Mouse (Mus musculus): ENCODE results near the gene Chrna10. TPM values are rescaled to one million over a fixed set of nuclear protein-coding genes. Genes with fewer than 3 reads are reported as not detected.

The Chrna10 gene
- not detected in 2 replicates for polyA plus RNA-seq (2015; fragmentation: Nextera tagmentation; extraction: Ambion mirVana)

DNA sequence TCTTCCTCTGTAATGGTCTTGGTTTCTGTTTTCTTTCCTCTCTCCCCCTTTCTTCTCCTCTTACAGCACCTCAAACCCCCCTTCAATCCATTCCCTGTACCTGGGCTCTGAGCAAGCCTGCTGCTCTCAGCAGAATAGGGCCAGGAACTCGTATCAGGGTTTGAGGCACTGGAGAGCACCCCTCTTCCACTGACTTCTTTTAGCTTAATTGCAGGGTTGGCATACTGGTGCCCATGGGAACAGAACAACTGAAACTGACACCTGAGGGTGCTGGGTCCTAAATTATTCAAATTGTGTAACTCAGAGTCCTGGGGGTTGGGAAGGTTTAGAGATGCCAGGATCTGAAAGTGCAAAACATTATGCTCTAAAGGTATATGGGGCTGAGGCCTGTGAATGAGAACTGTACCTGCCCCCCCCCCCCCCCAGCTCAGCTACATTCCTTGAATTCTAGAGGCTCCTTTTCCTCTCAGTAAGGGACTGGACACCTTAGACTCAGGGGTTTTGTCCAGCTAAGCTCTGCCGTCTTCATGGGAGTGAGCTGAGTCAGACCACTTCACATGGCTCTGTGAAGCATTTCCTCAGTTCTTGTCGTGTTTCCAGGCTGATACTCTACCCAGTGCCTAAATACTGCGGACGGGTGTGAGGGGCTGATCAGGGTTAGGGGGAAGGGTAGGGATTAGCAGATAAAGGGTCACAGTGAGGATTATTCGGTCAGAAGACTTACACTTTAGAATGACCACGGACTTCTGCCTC, at the start of gene Chrna10:
Chrna10 (minus strand) TSS at position 250 of the 753 bp plus-strand sequence.
- Histone ChIP-seq H3K9ac (no peak within 1 kb of the TSS), H3K9me3 (no peaks in the 10 kb centered on the region), H3K27ac (no peak within 1 kb of the TSS), H3K4me3 (no peak within 1 kb of the TSS), H3K27me3 (replicated peaks) (no peaks in the 10 kb centered on the region), H3K4me1 (no peaks in the 10 kb centered on the region), H3K4me2 (no peak within 1 kb of the TSS), H3K36me3 (replicated peaks) (peaks cover 33% of the 10 kb centered on the region)
- WGBS, result 43% methylated on average over 7 of the region's 7 CpGs
- ATAC-seq (replicated peaks), result peak; percentile 62; the same call in 1 of the 2 replicates

DNA sequence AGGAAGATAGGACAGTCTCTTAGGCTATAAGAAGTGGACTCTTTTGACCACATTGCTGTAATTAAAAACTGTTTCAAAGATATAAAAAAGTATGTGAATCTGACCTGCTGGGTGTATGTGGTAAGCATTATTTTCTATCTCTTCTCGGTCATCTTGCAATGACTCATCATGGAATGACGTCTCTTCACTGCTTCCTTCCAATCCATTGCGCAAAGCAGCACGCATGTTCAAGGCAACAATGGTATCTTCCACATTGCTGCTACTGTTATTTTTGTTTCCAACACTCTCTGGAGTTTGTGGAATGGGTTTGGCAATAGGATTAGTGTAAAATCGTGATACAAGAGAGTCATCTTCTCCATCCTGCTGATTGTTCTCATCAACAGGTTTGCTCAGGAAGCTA, 37.1 kb upstream of the Chrna10 start:
- H3K4me2 ChIP-seq, result no peak overlapping the region
- no peak overlapping the region for H3K4me3 ChIP-seq
- ATAC-seq (replicated peaks), result no peak
- 93% methylated on average over 5 of the region's 5 CpGs for WGBS
- no peak overlapping the region for H3K9ac ChIP-seq
- H3K27ac ChIP-seq, result no peak overlapping the region
- peaks cover 29% of the 10 kb centered on the region; the same call in 1 of the 2 replicates for H3K36me3 ChIP-seq (replicated peaks)
- H3K4me1 ChIP-seq, result no peaks in the 10 kb centered on the region
- no peaks in the 10 kb centered on the region for H3K27me3 ChIP-seq (replicated peaks)
- H3K9me3 ChIP-seq, result no peaks in the 10 kb centered on the region

DNA sequence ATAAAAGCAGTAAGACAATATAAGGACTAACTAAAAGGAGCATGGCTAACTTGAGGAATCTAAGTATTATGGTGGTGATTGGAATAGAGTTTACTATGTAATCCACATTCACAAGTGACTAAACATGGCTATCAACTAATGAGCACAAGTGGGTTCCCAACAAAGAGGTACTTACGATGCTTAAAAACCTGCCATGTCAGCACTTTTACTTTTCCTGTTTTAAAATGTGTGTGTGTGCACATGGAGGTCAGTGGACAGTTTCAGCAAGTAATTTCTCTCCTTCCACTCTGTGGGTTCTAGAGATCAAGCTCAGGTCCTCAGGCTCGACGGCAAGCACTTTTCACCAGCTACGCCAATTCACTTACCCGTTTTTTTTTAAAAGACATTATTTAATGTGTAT, 21.3 kb upstream of the Chrna10 start:
- H3K9me3 ChIP-seq, result no peaks in the 10 kb centered on the region
- H3K27ac ChIP-seq, result no peak overlapping the region
- H3K36me3 ChIP-seq (replicated peaks), result peaks cover 44% of the 10 kb centered on the region
- H3K27me3 ChIP-seq (replicated peaks), result no peaks in the 10 kb centered on the region
- no peak overlapping the region for H3K4me3 ChIP-seq
- no peaks in the 10 kb centered on the region for H3K4me1 ChIP-seq
- no peak overlapping the region for H3K9ac ChIP-seq
- H3K4me2 ChIP-seq, result no peak overlapping the region
- no peak for ATAC-seq (replicated peaks)
- 96% methylated on average over 5 of the region's 5 CpGs for WGBS

DNA sequence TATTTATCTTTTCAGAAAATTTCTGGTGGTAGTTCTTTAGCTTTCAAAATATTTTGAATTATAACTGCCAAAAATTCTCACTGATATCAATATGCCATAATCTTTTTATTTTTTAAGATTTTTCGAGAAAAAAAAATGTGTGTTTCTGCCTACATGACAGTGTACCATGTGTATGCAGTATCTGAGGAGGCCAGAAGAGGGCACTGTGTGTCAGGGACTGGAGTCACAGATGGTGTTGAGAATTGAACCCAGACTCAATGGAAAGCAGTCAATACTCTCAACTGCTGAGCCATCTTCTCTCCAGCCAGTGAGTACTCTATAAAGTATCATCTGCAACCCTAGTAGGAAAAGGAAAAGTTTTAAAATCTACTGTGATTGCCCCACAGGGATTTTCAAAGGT, 20.8 kb upstream of the Chrna10 start:
- no peak overlapping the region for H3K9ac ChIP-seq
- no peak overlapping the region for H3K4me2 ChIP-seq
- H3K4me3 ChIP-seq, result no peak overlapping the region
- H3K27ac ChIP-seq, result no peak overlapping the region
- H3K36me3 ChIP-seq (replicated peaks), result peaks cover 49% of the 10 kb centered on the region
- H3K4me1 ChIP-seq, result no peaks in the 10 kb centered on the region
- ATAC-seq (replicated peaks), result no peak
- H3K9me3 ChIP-seq, result no peaks in the 10 kb centered on the region
- 96% methylated on average over 1 of the region's 1 CpGs for WGBS
- H3K27me3 ChIP-seq (replicated peaks), result no peaks in the 10 kb centered on the region

DNA sequence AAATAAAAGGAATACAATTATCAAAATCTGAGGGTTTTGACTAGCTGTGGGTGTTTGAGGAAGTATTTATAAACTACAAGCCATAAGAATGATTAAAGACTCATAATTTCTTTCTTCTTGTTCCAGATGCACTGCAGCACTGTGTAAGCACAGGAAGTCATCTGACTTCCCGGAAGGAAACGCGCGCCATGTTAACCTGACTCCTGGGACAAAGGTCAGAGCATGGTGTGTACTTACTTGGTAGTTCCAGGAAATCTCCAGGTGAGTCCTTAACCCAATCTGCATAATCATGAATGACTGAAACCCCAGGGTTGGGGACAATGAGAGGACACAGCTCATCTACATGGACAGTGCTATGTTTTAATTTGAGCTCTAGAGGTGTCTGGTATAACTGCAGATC, 15.8 kb upstream of the Chrna10 start:
- no peak for ATAC-seq (replicated peaks)
- H3K4me1 ChIP-seq, result no peaks in the 10 kb centered on the region
- H3K9ac ChIP-seq, result no peak overlapping the region
- peaks cover 54% of the 10 kb centered on the region for H3K36me3 ChIP-seq (replicated peaks)
- H3K27me3 ChIP-seq (replicated peaks), result no peaks in the 10 kb centered on the region
- no peaks in the 10 kb centered on the region for H3K9me3 ChIP-seq
- 98% methylated on average over 4 of the region's 4 CpGs for whole genome bisulfite sequencing
- no peak overlapping the region for H3K4me3 ChIP-seq
- no peak overlapping the region for H3K4me2 ChIP-seq
- no peak overlapping the region for H3K27ac ChIP-seq

DNA sequence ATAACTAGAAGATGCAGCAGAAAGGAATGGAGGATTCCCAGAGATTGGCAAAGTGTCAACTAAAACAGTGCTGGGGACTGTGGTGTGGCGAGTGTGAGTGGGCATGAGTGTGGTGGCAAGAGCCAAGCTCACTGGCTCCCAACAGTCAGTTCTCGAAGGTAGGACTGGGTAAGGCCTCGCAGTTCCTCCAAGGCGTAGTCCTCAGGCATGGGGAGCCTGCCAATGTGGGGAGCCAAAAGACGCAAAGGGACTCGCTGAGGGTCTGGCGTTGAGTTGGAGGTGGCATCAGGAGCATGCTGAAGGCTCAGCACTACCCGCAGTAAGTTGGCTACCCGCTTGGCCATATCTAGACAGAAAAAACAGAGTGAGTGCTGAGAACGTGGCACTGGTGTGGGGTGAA, 3.7 kb upstream of the Chrna10 start:
- ATAC-seq (replicated peaks), result no peak
- H3K9me3 ChIP-seq, result no peaks in the 10 kb centered on the region
- H3K36me3 ChIP-seq (replicated peaks), result peaks cover 61% of the 10 kb centered on the region
- H3K4me1 ChIP-seq, result no peaks in the 10 kb centered on the region
- H3K27ac ChIP-seq, result no peak overlapping the region
- no peak overlapping the region for H3K4me3 ChIP-seq
- no peak overlapping the region for H3K9ac ChIP-seq
- H3K4me2 ChIP-seq, result no peak overlapping the region
- no peaks in the 10 kb centered on the region for H3K27me3 ChIP-seq (replicated peaks)
- 98% methylated on average over 10 of the region's 10 CpGs for WGBS

DNA sequence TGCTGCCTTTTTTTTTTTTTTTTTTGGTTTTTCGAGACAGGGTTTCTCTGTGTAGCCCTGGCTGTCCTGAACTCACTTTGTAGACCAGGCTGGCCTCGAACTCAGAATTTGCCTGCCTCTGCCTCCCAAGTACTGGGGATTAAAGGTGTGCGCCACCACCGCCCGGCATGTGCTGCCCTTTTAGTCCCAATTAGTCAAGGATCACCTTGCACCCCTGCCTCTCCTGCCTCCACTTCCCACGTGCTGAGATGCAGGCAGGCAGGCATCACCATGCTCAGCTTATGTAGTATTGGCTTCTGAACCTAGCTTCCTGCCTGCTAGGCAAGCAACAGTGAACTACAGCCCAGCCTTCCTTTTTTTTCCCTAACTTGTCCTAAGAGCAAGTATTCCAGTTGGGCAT, 754 bp upstream of the Chrna10 start:
- no peak for ATAC-seq (replicated peaks)
- no peak overlapping the region for H3K4me3 ChIP-seq
- no peak overlapping the region for H3K9ac ChIP-seq
- no peaks in the 10 kb centered on the region for H3K4me1 ChIP-seq
- H3K4me2 ChIP-seq, result no peak overlapping the region
- H3K36me3 ChIP-seq (replicated peaks), result peaks cover 39% of the 10 kb centered on the region
- H3K27ac ChIP-seq, result no peak overlapping the region
- no peaks in the 10 kb centered on the region for H3K9me3 ChIP-seq
- H3K27me3 ChIP-seq (replicated peaks), result no peaks in the 10 kb centered on the region
- WGBS, result 73% methylated on average over 6 of the region's 6 CpGs

DNA sequence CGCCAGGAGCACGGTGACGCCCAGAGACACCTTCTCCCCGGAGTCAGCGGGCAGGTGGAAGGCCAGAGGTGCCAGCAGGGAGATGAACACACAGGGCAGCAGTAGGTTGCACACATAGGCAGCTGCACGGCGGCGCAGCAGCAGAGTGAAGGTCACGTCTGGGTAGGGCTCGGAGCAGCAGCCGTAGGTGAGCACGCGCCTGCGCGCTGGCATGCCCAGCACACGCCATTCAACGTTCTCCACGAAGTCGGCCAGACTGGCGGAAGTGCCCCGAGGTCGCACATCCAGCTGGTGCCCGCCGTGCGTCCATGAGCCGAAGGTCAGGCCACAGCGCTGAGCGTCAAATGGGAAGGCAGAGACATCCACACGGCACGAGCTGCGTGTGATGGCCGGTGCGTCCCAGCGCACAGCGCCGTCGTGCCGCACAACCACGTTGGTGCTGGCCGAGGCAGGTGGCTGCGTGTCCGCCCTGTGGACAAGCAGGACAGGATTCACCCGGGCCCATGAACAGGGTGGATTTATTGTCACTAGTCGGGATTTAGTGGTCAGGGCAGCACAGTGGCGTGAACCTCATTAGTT, 3.4 kb downstream of the Chrna10 start:
- Histone ChIP-seq H3K9ac (no peak overlapping the region), H3K36me3 (replicated peaks) (peaks cover 1% of the 10 kb centered on the region; the same call in 1 of the 2 replicates), H3K4me3 (no peak overlapping the region), H3K9me3 (no peaks in the 10 kb centered on the region), H3K27ac (no peak overlapping the region), H3K27me3 (replicated peaks) (no peaks in the 10 kb centered on the region), H3K4me1 (no peaks in the 10 kb centered on the region), H3K4me2 (no peak overlapping the region)
- no peak for ATAC-seq (replicated peaks)
- WGBS, result 86% methylated on average over 45 of the region's 45 CpGs

DNA sequence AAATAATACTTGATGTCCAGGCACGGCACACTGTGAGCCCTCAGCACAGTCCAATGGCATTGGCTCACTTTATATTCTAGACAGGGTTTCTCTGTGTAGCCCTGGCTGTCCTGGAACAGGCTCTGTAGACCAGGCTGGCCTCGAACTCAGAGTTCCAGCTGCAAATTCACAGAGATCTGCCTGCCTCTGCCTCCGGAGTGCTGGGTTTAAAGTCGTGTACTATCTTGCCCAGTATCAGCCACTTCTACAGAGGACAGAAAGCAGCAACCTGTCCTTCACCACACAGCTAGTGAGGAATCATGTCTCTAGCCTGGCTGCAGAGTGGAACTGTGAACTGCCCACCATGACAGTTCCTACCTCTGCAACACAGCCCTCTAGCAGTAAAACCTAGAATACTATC, 6.9 kb downstream of the Chrna10 start:
- Histone ChIP-seq H3K4me1 (peaks cover 7% of the 10 kb centered on the region; the same call in 1 of the 2 replicates), H3K4me3 (no peak overlapping the region), H3K27ac (no peak overlapping the region), H3K9ac (no peak overlapping the region), H3K4me2 (no peak overlapping the region), H3K9me3 (no peaks in the 10 kb centered on the region), H3K27me3 (replicated peaks) (no peaks in the 10 kb centered on the region), H3K36me3 (replicated peaks) (no peaks in the 10 kb centered on the region)
- no peak for ATAC-seq (replicated peaks)
- WGBS, result 91% methylated on average over 4 of the region's 4 CpGs

DNA sequence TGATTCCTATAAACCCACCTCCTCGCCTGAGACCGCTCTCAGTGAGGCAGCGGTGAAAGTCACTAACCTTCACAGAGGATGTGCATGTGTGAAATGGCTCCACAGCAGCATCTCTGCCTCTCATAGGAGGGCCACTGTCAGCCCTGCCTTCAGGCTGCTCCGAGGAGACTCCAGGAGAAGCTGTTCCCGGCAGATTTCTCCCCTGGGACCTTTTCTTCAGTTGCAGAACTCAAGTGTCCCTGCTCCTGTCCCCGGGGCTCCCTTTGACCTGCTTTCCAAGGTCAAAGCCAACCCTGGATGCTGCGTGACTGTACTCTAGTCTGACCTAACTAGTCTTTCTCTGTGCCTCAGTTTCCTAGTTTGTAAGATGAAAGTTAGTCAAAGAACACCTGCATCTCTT, 7.5 kb downstream of the Chrna10 start, which contains the start of gene Art5:
Art5 (minus strand) TSS at position 319 of the 400 bp plus-strand sequence.
- Histone ChIP-seq H3K27ac (no peak within 1 kb of the TSS), H3K36me3 (replicated peaks) (no peaks in the 10 kb centered on the region), H3K4me2 (no peak within 1 kb of the TSS), H3K4me3 (no peak within 1 kb of the TSS), H3K27me3 (replicated peaks) (no peaks in the 10 kb centered on the region), H3K4me1 (peaks cover 7% of the 10 kb centered on the region; the same call in 1 of the 2 replicates), H3K9me3 (no peaks in the 10 kb centered on the region), H3K9ac (no peak within 1 kb of the TSS)
- ATAC-seq (replicated peaks), result no peak
- 81% methylated on average over 7 of the region's 7 CpGs for WGBS

DNA sequence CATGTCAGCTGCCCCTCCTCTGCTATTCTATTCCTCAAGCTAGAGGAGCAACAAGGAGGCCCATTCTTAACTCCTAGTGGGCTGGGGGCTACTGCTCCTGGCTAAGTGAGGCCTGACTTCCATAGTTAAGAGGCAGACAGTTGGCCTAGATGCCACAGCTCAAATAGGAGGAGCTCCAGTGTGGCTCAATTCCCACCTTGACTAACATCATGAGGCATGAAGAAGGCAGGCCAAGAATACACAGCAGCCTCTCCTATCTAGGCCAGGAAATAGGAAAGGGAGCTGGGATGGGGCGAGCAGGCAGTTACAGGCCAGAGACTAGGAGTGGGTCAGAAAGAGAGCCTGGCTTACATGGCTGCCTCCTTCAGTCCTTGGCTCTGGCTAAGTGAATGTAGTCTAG, 8.4 kb downstream of the Chrna10 start:
- peaks cover 7% of the 10 kb centered on the region; the same call in 1 of the 2 replicates for H3K4me1 ChIP-seq
- H3K4me2 ChIP-seq, result no peak overlapping the region
- no peaks in the 10 kb centered on the region for H3K27me3 ChIP-seq (replicated peaks)
- H3K9me3 ChIP-seq, result no peaks in the 10 kb centered on the region
- no peak overlapping the region for H3K27ac ChIP-seq
- H3K9ac ChIP-seq, result no peak overlapping the region
- 0 out of 2 replicates have a peak, but pooled peaks have one; percentile 19 for ATAC-seq (replicated peaks)
- 91% methylated on average over 1 of the region's 1 CpGs for WGBS
- no peak overlapping the region for H3K4me3 ChIP-seq
- no peaks in the 10 kb centered on the region for H3K36me3 ChIP-seq (replicated peaks)

DNA sequence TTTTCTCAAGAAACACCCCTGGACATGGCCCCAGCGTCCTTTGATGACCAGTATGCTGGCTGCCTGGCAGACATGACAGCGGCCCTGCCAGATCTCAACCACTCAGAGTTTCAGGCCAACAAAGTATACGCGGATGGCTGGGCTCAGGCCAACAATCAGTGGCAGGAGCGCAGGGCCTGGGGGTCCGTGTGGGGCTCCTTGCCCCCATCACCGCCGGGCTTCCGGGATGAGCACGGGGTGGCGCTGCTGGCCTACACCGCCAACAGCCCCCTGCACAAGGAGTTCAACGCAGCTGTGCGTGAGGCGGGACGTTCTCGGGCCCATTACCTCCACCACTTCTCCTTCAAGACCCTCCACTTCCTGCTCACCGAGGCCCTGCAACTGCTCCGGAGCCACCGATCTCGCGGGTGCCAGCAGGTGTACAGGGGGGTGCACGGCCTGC, 9.9 kb downstream of the Chrna10 start:
- Histone ChIP-seq H3K27ac (no peak overlapping the region), H3K4me2 (peak overlapping the region; percentile 46), H3K4me3 (peak overlapping the region; percentile 24), H3K9me3 (no peaks in the 10 kb centered on the region), H3K36me3 (replicated peaks) (no peaks in the 10 kb centered on the region), H3K9ac (peak overlapping the region; percentile 24; the same call in 1 of the 2 replicates), H3K4me1 (peaks cover 7% of the 10 kb centered on the region; the same call in 1 of the 2 replicates), H3K27me3 (replicated peaks) (no peaks in the 10 kb centered on the region)
- 22% methylated on average over 23 of the region's 23 CpGs for WGBS
- ATAC-seq (replicated peaks), result peak; percentile 51

Data from midbrain, embryonic 15.5 days (tissue).